Mouse (Mus musculus): ENCODE results near the gene Adra1b.

DNA sequence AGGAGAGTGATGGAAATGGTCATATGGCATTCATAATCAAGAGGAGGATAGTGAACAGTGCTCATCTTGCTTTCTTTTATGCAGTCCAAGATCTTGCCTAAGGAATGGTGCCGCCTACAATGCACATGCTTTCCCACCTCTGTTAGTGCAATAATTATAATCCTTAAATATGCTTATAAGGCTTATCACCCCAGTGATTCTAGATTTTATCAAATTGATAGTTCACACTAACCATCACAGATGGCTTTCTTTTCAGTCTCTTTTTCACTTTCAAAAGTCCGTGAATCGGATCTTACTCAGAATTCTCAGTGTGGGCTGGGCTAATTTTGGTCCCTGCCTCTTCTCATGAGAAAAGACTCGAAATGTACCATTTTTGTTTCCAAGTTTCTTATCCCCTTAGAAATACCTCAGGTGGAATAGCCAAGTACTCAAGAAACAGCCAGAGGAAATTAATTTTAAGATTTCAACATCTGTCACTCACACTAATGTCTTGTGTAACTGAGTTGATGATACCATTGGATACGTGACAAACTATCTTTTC, 17.3 kb downstream of the Adra1b start:
- TF ChIP-seq CTCF (IDR thresholded peaks at IDR 0.05; ENCODE audit: low read depth, low read length) (no peak), EP300 (IDR thresholded peaks at IDR 0.05; ENCODE audit: insufficient read depth, low read depth, low read length) (no peak), POLR2A (IDR thresholded peaks at IDR 0.05; ENCODE audit: insufficient read depth, low read length) (no peak)
